Mouse (Mus musculus): Measurements from ENCODE around the gene Jph3.
A peak's percentile ranks its signal among the peaks of the same experiment; 100 is the strongest.

Gene Jph3

GRCm38 (mm10) chr8:121730646-121731045, 1.2 kb downstream of the Jph3 start:
- DNase-seq: no peak

DNA sequence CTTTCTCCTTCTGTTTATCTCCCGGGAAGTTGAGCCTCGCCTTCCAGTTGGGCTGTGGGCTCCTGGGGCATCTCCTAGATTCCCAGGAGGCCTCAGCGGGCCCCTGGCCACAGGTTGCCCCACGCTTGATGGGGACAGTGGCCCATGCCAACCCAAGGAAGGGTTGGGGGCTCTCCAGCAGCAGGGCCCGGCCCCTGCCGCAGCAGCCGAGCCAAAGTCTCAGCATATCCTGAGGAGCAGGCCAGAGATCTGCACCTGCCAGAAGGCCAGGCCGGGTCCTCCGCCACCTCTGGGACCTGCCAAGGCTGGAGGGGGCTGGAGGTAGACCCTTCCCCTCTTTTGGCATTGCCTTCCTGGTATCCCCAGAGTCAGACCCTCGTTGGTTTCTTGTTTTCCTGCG, 1.6 kb downstream of the Jph3 start:
- DNase-seq: no peak

DNA sequence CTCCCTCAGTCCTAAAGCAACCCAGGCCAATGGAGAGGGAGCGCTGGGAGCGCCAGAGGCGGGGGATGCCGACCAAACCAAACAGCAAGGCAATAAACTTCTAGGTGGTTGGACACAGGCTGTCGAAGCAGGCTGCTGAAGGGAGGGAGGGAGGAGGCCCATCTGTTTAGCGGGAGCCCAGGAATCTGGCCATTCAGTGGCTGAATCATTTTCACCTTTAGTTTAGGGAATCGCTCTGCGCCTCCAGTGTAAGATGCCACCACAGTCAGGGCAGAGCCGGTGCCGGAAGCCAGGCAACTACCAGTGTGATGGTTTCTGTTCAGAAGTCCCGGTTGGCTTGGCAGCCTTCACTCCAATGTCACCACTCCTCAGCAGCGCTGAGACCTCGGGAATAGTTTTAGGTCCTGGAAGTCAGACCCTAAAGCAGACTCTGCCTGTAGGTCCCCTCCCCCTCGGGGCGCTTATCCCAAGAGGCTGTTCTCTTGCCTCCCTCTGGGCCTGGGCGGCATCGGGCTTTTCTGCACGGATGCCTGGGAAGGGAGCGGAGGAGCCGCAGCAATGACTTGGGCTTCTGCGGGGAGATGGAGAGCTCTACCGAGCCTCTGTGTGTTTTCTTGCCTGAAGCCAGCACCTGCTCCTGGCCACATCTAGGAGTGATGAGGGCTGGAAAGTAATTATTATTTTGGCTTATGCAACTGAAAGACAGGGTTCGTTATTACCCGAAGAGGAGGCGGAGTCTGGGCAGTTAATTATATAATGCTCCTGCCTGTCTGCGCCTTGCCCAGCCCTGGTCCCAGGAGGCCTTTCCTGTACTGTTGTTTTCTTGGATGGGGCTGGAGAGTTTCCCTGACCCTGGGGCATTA, 2.3 kb downstream of the Jph3 start:
- peak; percentile 75 for DNase-seq

DNA sequence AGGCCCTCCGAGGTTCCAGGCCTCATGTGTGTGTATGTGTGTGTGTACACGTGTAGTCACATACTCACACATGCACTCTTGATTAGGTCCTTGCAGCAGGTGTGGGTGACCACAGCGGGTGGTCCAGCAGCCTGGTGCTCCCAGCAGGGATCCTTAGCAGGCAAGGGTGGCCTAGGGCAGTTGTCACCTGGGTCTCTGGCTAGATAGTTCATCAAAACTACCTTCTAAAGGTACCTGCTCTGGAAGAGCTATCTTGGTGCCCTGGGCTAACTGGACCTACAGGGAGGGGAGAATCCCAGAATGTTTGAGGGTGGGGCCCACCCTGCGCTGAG, 2.9 kb downstream of the Jph3 start:
- DNase-seq: no peak

DNA sequence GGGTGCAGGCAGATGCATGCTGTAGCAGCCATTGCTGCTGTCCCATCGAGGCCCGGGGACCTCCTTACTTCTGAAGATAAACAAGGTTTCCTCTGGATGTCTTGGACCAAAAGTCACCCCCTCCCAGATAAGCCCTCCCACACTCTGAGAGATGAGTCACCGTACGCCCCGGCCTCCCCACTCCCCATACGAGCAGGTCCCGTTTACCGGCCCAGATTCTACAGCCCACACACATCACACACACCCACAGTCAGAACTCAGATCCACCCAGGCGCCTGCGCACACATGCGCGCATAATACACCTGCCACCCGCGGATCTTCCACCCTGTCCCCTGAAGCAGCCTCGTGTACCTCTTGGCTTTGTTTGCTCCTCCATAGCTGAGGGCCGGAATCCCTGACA, 4.8 kb downstream of the Jph3 start:
- DNase-seq: peak; percentile 83

DNA sequence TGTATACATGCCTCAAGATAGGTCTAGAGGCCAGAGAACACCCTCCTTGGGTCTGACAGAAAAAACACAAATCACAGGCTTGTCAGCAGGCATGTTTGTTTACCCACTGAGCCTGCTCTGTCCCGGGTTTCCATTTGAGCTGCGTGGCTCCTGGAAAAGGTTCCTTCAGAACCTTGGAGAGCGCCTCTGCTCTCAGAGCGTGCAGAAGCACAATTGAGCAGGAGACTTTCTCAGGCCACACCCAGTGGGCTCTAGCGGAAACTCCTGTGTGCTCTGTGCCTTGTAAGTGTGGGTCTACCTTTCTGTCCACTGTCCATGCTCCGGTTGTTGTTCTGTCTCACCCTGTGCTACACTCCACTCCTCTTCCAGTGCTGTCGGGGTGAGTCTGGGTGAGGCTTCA, 6.8 kb downstream of the Jph3 start:
- no peak for DNase-seq

DNA sequence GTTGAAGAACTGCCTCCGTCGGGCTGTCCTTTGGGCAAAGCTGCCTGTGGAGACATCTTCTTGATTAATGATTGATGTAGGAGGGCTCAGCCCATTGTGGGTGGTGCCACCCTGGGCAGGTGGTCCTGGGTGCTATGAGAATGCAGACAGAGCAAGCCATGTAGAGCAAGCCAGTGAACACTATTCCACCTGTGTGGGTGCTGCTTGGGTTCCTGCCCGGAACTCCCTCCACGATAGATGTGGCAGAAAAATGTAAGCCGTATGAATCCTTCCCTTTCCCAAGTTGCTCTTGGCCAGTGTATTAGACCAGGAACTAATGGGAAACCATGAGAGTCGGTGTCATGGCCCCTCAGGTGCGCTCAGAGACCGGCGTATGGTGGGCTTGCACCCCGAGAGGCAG, 11.3 kb downstream of the Jph3 start:
- peak; percentile 41 for DNase-seq

DNA sequence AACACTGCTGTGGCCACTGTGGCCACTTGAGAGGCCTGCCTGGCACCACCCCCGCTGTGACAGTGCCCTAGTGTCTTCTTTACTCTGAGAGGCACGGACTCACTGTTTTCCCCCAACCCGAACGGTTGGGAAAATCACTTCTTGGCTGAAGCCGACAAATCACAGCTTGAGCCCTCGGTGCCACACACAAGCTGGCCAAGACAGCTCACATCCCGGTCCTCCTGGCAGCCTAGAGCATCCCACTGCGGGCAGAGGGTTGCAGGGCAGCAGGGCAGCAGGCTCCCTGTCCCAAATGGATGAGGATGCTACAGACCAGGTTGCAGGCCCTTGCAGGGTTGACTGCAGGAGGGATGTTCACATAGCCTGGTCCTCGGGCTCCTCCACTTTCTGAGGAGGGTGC, 20.1 kb downstream of the Jph3 start:
- DNase-seq: no peak

- no peak for DNase-seq
Observed at GRCm38 (mm10) chr8:121750512-121750911, 21.1 kb downstream of the Jph3 start.

DNA sequence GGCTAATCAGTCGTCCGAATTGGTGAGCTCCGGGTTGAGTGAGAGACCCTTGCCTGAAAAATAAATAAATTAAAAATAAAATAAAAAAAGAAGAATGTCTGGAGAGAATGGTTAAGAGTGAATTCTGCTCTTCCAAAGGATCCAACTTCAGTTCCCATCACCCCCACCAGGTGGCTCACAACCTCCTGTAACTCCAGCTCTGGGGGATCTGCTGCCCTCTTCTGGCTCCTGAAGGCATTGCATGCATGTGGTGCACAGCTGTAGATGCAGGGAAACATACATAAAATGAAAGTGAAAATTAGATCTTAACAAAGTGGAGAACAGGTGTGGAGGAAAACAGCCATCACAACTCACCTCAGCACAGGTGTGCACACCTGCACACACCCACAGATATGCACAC, 22.0 kb downstream of the Jph3 start:
- peak; percentile 30 for DNase-seq

DNA sequence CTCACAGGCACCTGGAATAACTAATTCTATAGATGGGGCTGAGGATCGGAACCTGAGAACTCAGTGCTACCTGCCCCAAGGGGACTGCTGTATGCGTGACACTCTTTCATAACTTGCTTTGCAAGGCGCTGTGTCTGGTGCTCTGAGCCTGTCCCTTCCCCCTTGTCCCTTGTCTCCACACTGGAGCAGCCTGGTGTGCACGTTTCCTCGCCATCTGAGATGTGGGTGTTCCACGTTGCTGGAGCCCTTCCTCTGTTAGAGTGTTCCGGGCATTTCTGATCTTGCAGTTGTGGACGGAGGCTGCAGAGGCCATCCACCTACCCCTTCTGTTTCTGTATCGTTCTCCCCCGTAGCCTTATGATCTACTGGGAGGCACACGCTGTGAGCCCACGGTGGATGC, 29.0 kb downstream of the Jph3 start:
- no peak for DNase-seq

DNA sequence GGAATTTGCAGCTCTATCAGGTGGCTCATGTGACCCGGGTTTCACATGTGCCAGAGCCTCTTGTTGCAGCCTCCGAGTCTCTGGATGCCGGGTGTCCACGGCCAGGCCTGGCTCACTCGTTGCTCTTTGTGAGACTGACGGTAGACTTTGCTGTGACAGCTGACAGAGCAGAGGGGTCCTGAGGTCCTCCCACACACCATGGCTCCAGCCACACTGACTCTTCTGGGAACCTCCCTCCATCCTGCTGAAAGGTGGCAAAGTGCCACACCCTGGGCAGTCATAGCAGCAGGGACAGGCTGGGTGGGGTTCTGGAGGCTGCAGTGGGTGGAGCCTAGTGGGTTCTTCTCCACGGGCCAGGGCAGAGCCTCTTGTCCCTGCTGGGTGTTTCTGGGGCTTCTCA, 31.1 kb downstream of the Jph3 start:
- no peak for DNase-seq

DNA sequence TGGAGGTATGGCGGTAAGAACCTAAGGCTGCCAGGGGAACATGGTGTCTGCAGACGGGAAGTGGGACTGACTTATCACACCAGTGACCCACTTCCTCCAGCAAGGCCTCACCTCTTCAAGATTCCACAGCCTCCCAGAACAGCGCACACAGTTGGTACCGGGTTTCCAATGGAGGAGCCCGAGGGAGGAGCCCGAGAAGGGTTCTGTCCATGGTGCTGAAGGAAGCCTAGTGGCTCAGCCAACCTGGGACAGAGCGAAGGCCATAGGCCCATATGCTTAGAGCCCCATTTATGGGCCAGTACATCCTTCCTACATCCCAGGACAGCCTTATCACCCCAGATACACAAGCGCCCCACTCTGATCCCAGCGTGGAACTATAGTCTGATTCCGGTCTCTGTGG, 32.1 kb downstream of the Jph3 start:
- DNase-seq: no peak

DNA sequence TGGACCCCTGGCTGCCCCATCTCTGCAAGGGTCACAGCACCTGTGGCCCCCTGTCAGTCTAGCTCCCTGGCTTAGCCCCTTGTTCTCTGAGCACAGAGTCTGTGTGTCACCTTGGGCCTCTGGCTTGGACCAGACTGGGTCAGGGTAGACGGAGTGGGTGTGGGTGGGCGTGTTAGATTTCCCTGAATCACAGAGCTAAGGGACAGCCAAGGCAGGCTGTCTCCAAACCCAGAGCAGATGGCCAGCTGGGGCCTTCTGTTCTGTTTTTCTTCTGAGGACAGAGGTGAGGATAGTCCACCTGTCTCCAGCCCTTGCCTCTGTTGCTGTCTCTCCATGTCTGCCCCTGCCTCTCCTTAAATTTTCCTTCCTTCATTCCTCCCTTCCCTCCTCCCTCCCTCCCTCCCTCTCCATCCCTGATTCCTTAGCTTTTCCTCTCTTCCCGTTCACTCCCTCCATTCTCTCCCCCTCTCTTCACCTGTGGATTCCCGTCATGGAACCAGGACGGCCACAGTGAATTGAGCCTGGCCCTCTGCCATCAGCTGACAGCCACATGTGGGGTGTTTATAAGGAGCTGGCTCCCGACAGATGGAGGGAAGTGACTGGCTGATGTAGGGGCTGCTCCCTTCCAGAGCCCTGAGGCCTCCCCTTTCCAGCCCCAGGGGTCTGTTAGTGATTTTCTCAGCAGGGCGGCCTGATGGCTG, 33.7 kb downstream of the Jph3 start:
- no peak for DNase-seq

GRCm38 (mm10) chr8:121763700-121764013, 34.2 kb downstream of the Jph3 start:
- DNase-seq: no peak

DNA sequence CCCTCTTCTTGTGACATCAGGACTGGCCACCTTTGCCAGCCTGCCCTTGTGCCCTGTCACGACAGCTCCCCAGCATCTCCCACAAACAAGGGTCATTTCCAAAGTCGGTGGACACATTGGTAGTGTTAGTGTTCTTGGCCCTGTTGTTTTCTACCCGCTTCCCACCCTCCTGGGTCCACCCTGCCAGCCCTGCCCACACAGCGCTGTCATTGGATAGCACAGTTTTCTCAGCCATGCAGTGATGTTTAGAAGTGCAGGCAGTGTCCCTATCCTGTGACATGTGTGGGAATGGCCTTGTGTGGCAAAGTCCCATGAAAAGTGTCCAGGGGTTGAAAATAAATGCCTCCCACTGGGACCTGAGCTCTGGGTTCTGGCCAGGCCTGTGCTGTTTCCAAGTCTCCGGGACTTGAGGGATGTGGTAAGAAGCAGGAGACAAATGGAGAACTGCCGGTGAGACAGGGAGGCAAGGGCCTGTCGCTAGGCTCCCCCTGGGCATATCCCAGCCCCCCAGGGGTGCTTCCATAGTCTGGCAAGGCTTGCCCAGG, 36.2 kb downstream of the Jph3 start:
- DNase-seq: no peak

DNA sequence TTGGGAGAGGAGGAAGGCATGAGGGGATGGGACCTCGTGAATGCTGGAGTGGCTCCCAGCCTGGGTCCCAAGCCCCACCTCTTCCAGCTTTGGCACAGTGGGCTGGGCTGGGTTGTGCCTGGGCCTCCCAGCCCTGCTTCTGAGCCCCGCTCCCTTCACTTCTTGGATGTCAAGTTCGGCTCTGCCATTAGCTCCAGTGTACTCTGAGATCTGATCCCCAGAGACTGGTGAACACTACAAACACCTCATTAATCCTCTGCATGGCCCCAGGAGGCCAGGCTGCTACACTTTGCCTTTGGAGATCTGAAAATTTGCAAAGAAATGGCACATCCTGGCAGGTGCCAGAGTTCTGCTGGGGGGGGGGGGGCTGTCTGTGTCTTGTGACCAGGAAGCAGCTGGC, 39.7 kb downstream of the Jph3 start:
- no peak for DNase-seq

DNA sequence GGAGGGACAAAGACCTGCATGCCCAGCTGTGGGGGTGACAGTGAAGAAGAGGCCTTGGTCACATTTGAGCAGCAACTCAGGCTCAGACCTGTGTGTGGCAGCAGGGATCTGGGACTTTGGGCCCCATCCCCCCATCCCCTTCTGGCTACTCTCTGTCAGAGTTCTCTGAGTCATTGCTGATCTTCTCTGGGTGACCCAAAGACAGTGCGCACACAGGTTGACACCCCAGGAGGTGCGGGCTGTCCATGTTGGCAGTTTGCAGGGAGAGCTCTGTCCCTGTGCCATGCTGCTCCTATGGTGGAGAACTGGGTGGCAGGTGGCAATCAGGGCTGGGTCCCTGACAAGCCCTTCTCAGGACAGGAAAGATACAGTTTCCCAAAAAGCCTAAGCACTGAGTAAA, 40.2 kb downstream of the Jph3 start:
- no peak for DNase-seq

DNA sequence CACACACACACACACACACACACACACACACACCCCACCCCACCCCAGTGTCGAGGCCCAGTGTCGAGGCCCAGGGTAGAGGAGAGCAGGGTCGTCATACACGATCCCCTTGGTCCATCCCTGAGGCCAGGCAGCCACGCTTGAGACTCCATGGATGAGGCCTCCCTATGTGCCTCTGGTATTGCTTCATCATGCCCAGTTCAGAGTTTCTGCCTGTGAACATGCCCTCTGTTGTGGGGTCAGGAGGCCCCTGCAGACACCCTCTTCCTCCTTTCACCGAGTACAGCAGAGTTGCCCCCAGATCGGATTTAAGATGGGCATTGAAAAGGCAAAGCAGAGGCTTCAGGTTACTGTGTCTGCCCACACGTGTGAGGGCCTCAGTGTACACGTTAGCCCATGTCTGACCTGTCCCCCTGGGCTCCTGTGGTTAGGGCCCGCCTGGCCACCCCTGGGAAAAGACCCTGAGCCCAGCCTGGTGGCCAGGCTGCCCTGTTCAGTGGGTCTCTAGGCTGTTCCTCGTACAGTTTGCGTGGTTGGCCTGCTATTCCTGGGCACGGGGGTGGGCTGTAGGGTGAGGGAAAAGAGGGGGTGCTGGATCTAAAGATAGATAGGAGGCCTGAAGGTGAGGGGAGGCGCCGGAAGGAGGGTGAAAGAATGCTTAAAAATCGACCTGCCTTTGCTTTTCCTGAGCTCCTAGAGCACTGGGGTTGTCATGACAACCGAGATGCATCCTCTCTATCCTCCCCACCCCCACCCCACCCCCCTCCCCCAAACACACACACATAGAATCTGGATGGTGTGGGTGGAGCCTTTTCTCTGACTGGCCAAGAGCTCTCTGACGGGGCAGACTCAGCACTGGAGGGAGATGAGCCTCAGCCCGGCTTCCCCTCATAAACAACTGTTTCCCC, 41.7 kb downstream of the Jph3 start:
- no peak for DNase-seq

GRCm38 (mm10) chr8:121773876-121774275, 44.5 kb downstream of the Jph3 start:
- DNase-seq: no peak

- no peak for DNase-seq
Observed at GRCm38 (mm10) chr8:121782493-121782892, 53.1 kb downstream of the Jph3 start.

- DNase-seq: peak; percentile 77
Observed at GRCm38 (mm10) chr8:121786542-121786941, 57.1 kb downstream of the Jph3 start.

DNA sequence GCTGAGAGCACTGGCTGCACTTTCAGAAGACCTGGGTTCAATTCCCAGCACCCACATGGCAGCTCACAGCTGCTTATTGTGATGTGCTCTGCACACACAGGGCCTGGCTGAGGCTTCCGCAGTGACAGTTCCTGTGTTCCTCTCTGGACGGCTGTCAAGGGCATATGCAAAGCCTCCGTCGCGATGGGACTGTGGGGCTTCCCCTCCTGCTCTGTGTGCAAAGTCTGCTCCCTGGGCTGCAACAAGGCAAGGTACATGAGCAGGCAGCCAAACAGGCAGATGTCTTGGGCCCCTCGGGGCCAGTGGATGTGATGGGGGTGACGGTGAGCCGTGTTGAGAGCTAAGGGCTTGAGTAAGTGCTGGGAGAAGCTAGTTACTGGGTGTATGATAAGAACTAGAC, 59.4 kb downstream of the Jph3 start:
- DNase-seq: no peak

GRCm38 (mm10) chr8:121792159-121792558, 62.7 kb downstream of the Jph3 start:
- peak; percentile 73 for DNase-seq
